Mouse (Mus musculus) spleen, adult 2 months (tissue): ENCODE data around the gene Abcb6.

Experiments
- CTCF ChIP-seq: fragments of 200-500 bp; IDR thresholded peaks from 2 replicates; pipeline ENCODE4 v1.5.1; 2011; ENCODE audit warnings: mild to moderate bottlenecking, inconsistent platforms; ENCODE audit not compliant: insufficient read depth, insufficient read length, insufficient replicate concordance; ENCODE audit errors: extremely low read depth
- POLR2A ChIP-seq: fragments of 200-500 bp; IDR thresholded peaks from 2 replicates; pipeline ENCODE4 v1.6.1; 2011; ENCODE audit warnings: low read depth, low read length, inconsistent platforms

GRCm38 (mm10) chr1:75180105-75180590, at the start of gene Abcb6:
- TF ChIP-seq CTCF (no peak), POLR2A (no peak)
